Mouse (Mus musculus): ENCODE results near the gene Cerkl. TPM values are rescaled to one million over a fixed set of nuclear protein-coding genes. Genes with fewer than 3 reads are reported as not detected.

The Cerkl gene
- total RNA-seq, 1 experiment from 2014 or later, result 14.7 TPM

- no peak for ATAC-seq (ENCODE audit: extremely low read depth, insufficient number of reproducible peaks, low FRiP score, poor library complexity, severe bottlenecking)
These were observed 105.1 kb downstream of the Cerkl start for GRCm38 (mm10) chr2:79351179-79352099.

GRCm38 (mm10) chr2:79343115-79343514 is 113.5 kb downstream of the Cerkl start:
- no peak for ATAC-seq (ENCODE audit: extremely low read depth, insufficient number of reproducible peaks, low FRiP score, poor library complexity, severe bottlenecking)

GRCm38 (mm10) chr2:79339003-79339402 is 117.6 kb downstream of the Cerkl start:
- ATAC-seq (ENCODE audit: extremely low read depth, insufficient number of reproducible peaks, low FRiP score, poor library complexity, severe bottlenecking), result no peak

- ATAC-seq (ENCODE audit: extremely low read depth, insufficient number of reproducible peaks, low FRiP score, poor library complexity, severe bottlenecking), result 0 out of 2 replicates have a peak, but pooled peaks have one; percentile 30
These were observed 120.4 kb downstream of the Cerkl start for GRCm38 (mm10) chr2:79336141-79336540.

GRCm38 (mm10) chr2:79334661-79335060 is 121.9 kb downstream of the Cerkl start:
- ATAC-seq (ENCODE audit: extremely low read depth, insufficient number of reproducible peaks, low FRiP score, poor library complexity, severe bottlenecking), result no peak

GRCm38 (mm10) chr2:79328079-79328478 is 128.5 kb downstream of the Cerkl start:
- ATAC-seq (ENCODE audit: extremely low read depth, insufficient number of reproducible peaks, low FRiP score, poor library complexity, severe bottlenecking), result no peak

- ATAC-seq (ENCODE audit: extremely low read depth, insufficient number of reproducible peaks, low FRiP score, poor library complexity, severe bottlenecking), result no peak
These were observed 140.3 kb downstream of the Cerkl start for GRCm38 (mm10) chr2:79316182-79316880.

- ATAC-seq (ENCODE audit: extremely low read depth, insufficient number of reproducible peaks, low FRiP score, poor library complexity, severe bottlenecking), result no peak
These were observed 141.5 kb downstream of the Cerkl start for GRCm38 (mm10) chr2:79315108-79315507.

- no peak for ATAC-seq (ENCODE audit: extremely low read depth, insufficient number of reproducible peaks, low FRiP score, poor library complexity, severe bottlenecking)
These were observed 144.1 kb downstream of the Cerkl start for GRCm38 (mm10) chr2:79312499-79312898.

- no peak for ATAC-seq (ENCODE audit: extremely low read depth, insufficient number of reproducible peaks, low FRiP score, poor library complexity, severe bottlenecking)
These were observed 147.0 kb downstream of the Cerkl start for GRCm38 (mm10) chr2:79309454-79310118.

- no peak for ATAC-seq (ENCODE audit: extremely low read depth, insufficient number of reproducible peaks, low FRiP score, poor library complexity, severe bottlenecking)
These were observed 149.0 kb downstream of the Cerkl start for GRCm38 (mm10) chr2:79307549-79307948.

- no peak for ATAC-seq (ENCODE audit: extremely low read depth, insufficient number of reproducible peaks, low FRiP score, poor library complexity, severe bottlenecking)
These were observed 154.2 kb downstream of the Cerkl start for GRCm38 (mm10) chr2:79302398-79302797.

GRCm38 (mm10) chr2:79292431-79292830 is 164.2 kb downstream of the Cerkl start:
- ATAC-seq (ENCODE audit: extremely low read depth, insufficient number of reproducible peaks, low FRiP score, poor library complexity, severe bottlenecking), result no peak

- no peak for ATAC-seq (ENCODE audit: extremely low read depth, insufficient number of reproducible peaks, low FRiP score, poor library complexity, severe bottlenecking)
These were observed 164.7 kb downstream of the Cerkl start for GRCm38 (mm10) chr2:79291922-79292321.

GRCm38 (mm10) chr2:79290149-79290548 is 166.4 kb downstream of the Cerkl start:
- no peak for ATAC-seq (ENCODE audit: extremely low read depth, insufficient number of reproducible peaks, low FRiP score, poor library complexity, severe bottlenecking)

GRCm38 (mm10) chr2:79284206-79284605 is 172.4 kb downstream of the Cerkl start:
- no peak for ATAC-seq (ENCODE audit: extremely low read depth, insufficient number of reproducible peaks, low FRiP score, poor library complexity, severe bottlenecking)

Measured in neutrophil, adult 5-6 weeks (primary cell).